Mouse (Mus musculus) ES-CJ7 (cell line): ENCODE measurements around the gene Fstl1.

Experiments used
- DNase-seq: peaks from one replicate; pipeline ENCODE4 v3.0.0; 2011; ENCODE audit warnings: low read depth, low spot score

Fstl1 gene

DNA sequence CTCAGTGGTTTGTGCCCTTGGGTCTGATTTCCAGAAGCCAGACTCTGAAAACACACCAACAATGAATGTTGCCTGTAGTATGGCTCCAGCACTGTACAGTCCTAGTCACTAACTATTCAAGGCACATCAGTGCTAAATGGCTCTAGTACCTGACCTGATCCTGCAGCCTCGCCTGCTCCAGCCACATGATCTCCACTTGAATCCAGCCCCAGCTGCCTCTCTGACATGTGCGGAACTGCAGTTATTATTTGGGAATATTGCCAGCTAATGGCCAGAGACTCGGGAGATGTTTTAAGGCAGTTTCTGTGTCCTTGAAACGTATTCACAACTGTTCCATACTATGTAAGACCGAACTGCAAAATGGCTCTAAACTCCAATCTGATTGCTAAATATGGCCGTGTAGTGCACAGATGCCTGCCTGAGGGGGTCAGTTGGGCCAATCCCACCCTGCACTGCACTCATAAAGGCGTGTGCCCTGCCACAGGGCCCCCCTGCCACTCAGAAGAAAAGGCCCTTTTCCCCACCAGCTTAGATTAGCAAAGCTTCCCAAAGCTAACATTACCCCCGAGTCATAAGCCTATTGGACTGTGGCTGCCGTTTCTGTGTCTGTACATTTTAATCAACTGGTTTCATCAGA lies 11.0 kb downstream of the Fstl1 start:
- DNase-seq = no peak

GRCm38 (mm10) chr16:37788367-37789014 lies 11.8 kb downstream of the Fstl1 start:
- peak; percentile 79 for DNase-seq

- DNase-seq = no peak
Measured at GRCm38 (mm10) chr16:37789015-37789381, 12.3 kb downstream of the Fstl1 start.

DNA sequence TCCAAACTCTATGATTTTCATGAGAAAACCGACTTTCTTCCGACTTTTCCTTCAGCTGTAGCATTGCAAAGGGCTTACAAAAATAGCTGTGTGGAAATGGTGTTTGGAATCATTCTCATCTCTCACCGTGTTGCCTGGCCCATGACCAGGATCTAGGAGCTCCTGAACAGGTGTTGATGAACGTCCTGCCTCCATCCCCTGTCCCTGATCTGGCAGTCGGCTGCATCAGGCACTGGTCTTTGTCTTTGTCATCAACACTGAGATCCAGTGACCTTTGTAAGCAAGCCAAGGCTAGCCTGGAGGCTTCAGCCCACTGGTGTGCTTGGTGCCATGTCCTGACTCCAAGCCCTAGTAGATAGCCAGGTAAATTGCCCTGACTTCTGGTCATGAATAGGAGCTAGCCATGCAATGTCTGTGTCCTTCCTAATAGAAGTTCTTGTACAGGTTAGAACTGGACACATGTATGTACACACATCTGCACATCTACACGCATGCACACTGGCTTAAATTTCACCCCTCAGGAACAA lies 12.8 kb downstream of the Fstl1 start:
- DNase-seq = no peak

DNA sequence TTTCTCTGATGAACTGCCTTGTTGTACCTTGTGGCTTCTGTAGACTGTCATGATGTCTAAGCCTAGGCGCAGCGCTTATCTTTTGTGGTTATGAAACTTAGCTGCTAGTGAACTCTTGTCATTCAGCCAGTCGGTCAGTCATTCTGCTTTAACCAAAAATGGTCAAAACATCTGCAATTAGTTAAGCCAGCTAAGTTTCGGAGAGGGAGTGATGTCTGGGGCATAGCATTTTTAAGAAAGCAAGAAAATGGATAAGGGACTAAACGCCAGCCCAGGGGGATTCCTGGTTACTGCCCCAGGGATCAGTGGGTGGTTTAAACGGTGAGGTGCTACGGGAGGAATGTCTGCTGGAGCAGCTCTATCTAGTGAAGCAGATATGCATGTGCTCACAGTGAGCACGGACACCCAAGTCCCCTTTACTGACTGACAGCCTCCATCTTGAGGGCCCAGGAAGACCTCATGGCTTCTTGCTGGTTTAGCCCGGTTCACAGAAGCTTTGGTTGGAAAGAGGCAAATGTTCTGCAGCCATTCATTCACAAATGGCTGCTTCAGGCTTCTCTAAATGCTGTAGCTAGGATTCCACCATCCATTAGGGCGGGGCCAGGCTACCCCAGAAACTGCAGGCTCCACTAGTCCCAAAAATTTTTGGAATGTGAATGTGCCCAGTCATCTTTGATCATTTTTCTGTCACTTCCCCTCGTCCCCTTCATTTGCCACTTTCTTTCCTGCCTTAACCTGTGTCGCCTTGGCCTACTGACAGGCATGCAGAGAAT lies 13.5 kb downstream of the Fstl1 start:
- DNase-seq = peak; percentile 58

GRCm38 (mm10) chr16:37790781-37791175 lies 14.1 kb downstream of the Fstl1 start:
- DNase-seq = peak; percentile 35

GRCm38 (mm10) chr16:37795651-37796150 lies 19.0 kb downstream of the Fstl1 start:
- no peak for DNase-seq

GRCm38 (mm10) chr16:37796270-37796669 lies 19.6 kb downstream of the Fstl1 start:
- no peak for DNase-seq

DNA sequence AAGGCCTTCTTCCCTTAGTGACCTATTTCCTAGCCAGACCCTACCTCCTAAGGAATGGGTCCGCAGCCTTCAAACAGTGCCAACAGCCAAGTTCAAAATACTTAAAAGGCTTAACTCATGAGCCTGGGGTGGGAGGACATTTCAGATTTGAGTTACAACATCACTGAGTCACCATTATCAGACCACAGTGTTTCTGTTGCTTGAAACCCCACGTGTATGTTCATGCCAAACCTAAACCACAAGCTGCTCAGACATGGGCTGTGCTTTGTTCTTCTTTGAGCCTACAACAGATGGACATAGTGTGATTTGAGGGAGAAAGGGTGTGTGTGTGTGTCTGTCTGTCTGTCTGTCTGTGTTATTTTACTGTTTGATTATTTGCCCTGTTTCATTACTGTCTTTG lies 24.4 kb downstream of the Fstl1 start:
- no peak for DNase-seq

GRCm38 (mm10) chr16:37802686-37803295 lies 26.1 kb downstream of the Fstl1 start:
- DNase-seq = no peak

DNA sequence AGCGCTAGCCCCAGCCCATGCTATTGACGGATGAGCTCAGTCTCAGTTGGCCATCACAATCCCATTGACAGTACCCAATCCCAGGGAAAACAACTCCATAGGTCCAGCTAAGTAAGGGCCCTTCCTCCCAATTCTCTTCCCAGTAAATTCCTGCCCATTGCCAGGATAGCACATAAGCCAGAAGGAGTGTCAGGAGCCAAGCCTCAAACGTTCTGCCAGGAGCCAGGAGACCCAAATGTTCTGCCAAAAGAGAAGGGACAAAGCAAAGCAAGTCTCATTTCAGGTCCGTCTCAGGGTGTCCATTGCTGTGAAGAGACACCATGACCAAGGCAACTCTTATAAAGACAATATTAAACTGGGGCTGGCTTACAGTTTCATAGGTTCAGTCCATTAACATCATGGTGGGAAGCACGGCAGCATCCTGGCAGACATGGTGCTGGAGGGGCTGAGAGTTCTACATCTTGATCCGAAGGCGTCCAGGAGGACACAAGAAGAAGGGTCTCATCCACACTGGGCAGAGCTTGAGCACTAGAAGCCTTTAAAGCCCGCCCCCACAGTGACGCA lies 26.8 kb downstream of the Fstl1 start:
- no peak for DNase-seq

DNA sequence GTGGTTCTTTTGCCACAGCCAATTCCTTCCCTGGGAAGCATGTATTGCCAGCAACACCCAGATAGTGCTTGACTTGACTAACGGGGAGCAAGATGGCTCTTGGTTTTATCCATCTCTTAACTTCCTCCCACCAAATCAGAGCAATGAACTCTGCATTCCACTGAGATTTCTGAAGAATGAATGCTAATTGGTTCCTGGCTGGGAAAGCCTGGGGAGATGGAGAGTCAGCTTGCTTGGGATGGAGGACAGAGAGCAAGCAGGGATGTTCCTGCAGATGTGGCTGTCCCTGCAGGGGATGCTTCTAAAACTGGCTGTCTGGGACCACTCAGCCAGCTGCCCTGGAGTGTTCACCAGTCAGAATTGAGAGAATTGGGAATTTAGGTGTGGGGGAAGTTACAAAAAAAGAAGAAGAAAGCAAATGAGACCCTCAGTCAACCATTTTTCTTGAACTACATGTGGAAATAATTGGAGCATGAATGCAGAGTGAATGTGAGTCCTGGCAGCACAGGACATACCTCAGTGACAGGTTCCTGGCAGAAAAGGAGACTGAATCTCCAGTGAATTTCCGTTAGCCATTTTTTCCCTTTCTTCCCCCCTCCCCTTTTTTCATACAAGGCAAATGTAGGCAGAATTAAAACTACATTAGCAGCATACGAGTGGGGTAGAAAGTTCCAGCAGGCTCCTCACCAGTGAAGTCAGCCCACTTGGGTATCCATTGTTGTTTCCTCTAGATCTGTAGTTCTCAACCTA lies 29.2 kb downstream of the Fstl1 start:
- DNase-seq = no peak

- DNase-seq = peak; percentile 31
Measured at GRCm38 (mm10) chr16:37807269-37807668, 30.6 kb downstream of the Fstl1 start.

DNA sequence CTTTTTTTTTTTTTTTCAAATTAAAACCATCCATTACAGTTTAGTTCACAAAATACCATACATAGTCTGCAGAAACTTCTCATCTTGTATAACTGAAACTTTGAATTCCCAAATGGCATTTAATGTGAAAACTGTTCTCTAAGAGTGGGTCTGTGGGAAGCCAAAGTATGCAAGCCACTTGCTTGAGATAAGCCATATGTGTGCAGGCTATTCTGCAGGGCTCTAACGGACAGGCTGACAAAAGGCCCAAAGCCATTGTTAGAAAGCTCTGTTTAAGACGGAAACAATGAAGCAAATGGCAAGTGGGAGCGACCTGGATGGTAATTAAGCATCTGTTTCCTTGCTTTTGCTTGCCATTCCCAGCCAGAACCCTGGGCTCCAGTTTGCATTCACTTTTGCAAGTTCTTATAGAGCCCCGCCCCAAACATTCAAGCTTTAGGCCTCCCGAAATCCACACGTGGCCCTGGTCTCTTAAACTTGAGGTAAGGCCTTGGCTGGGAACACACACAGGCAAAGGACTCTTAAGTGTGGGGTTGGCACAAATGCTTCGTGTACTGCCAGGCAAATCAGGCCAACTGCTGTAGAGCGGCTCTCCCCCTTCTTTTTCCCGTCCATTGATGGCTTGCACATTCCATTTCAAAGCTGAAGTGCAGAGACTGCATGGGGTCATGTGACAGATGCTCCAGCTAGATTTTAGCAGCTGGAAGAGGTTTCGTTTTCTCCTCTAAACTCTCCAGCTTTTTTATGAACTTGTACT lies 32.4 kb downstream of the Fstl1 start:
- DNase-seq = peak; percentile 30

GRCm38 (mm10) chr16:37809623-37809992 lies 32.9 kb downstream of the Fstl1 start:
- no peak for DNase-seq

DNA sequence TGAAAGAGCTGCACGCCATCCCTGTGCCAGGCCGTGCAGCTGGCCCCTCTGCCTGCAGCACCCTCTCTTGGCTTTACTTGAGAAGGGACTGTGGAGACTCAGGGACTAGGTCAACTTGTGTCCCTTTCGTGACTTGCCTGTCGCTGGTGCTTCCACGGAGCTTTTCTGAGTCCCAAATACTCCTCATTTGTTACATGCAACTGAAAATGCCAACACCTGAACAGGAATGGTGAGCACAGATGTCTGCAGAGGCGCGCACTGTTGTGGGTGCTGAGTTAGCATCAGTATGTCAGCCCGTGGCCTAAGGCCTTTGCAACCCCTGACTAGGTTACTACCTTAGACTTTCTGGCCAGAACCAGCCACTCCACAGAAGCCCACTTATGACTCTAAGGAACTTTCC lies 35.2 kb downstream of the Fstl1 start:
- no peak for DNase-seq

GRCm38 (mm10) chr16:37812474-37812886 lies 35.8 kb downstream of the Fstl1 start:
- peak; percentile 67 for DNase-seq

- DNase-seq = no peak
Measured at GRCm38 (mm10) chr16:37813691-37814382, 37.2 kb downstream of the Fstl1 start.

- DNase-seq = peak; percentile 87
Measured at GRCm38 (mm10) chr16:37814383-37814971, 37.8 kb downstream of the Fstl1 start.
